Mouse (Mus musculus): ENCODE results near the gene Arid2.
A peak's percentile ranks its signal among the peaks of the same experiment; 100 is the strongest.
"Not testable (repeated sequence)": the region's sequence is repeated elsewhere in the genome, so short reads cannot be mapped to it uniquely, and the experiment has no call there.

Gene Arid2

GRCm38 (mm10) chr15:96286015-96286934 lies 1.0 kb upstream of the Arid2 start:
- peak; percentile 77 for DNase-seq (ENCODE audit: low spot score)

DNA sequence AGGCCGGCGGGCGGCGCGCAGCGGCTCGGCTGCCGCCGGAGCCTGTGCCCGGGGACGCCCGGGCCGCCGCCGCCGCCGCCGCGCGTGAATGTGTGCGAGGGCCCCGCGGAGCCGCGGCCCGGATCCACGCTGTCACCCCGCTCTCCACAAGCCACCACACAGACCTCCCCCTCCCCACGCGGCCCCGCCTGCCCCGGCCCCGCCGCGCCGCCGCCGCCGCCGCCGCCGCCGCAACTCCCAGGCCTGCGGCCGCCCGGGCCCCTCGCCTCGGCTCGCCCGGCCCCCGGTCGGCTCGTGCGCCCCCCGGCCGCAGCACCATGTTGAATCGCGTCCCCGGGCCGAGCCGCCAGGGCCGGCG lies 404 bp upstream of the Arid2 start:
- DNase-seq (ENCODE audit: low spot score), result no peak

DNA sequence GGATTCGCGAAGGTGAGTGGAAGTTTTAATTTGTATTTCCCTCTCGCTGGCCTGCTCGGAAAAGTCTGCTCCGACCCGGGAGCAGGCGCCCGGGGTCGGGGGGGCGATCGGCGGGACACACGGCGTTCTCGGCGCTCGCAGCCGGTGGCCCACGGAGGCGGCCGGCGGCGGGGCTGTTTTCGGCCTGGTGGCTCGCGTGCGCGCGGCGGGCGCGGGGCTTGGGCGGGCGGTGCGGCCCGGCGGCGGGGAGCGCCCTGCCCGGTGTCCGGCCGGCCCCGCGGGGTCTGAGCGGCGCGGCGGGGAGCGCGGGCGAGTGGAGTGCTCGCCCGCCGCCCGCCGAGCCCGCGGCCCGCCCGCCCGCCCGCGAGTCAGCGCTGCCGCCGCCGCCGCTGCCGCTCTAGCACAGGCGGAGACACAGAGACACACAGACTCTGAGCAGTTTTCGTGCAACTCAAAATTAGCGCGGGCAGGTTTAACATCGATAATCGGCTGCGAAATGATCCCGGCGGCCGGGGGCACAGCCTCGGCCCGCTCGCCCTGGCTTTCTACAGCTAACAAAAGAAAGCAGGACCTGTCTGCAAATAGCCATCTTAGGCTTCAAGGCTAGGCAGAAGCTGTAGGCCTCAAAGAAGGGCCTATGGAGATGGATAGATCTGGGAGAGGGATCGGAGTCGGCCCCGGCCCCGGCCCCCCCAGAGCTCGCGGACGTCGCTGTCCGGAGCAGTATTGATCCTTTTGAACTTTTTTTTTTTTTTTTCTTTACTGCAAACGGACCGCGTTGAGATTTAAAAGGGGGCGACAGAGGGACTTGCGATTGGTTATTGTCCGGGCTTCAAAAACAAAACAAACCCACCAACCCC lies 888 bp downstream of the Arid2 start:
- no peak for DNase-seq (ENCODE audit: low spot score)

DNA sequence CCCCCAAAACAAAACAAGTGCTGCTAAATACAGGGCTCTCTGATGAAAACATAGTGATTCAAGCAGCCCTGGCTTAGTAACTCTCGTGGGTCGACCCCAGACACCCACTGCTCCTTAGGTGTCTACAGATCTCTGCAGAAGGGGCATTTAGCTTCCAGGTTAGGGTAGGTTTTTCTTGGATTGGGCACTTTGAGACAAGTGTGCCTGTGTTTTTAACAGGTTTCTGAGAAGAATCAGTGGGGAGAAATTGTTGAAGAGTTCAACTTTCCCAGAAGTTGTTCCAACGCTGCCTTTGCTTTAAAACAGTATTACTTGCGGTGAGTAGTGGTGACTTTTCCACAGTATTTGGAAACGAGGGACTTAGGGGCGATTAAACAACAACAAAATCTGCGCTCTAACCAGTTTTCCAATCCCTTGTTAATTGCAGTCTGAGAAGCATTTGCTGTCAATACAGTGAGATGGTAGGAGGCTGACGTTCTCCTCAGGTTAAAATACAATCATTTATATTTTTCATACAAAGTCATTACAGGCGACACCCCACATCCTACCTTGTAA lies 1.6 kb downstream of the Arid2 start:
- no peak for DNase-seq (ENCODE audit: low spot score)

- no peak for DNase-seq (ENCODE audit: low spot score)
Measured at GRCm38 (mm10) chr15:96290001-96290400, 2.7 kb downstream of the Arid2 start.

DNA sequence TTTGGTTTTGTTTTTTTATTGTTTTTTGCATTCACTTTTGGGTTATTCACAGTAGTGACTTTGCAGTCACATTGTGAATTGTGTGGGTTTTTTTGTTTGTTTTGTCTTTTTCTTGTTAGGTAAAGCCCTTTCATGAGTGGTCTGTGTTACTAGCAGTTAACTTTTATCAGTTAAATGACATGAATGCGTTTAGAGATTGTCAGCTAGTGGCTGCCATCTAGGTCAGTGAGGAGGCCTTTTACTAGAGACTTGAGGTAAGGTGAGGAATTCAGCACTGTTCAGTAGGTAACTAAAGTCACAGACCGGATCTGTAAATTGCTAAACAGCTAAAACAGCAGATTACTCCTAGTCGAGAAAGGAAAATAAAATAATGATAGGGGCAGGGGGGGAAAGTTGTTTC lies 6.1 kb downstream of the Arid2 start:
- DNase-seq (ENCODE audit: low spot score), result no peak

GRCm38 (mm10) chr15:96297078-96297590 lies 9.8 kb downstream of the Arid2 start:
- no peak for DNase-seq (ENCODE audit: low spot score)

DNA sequence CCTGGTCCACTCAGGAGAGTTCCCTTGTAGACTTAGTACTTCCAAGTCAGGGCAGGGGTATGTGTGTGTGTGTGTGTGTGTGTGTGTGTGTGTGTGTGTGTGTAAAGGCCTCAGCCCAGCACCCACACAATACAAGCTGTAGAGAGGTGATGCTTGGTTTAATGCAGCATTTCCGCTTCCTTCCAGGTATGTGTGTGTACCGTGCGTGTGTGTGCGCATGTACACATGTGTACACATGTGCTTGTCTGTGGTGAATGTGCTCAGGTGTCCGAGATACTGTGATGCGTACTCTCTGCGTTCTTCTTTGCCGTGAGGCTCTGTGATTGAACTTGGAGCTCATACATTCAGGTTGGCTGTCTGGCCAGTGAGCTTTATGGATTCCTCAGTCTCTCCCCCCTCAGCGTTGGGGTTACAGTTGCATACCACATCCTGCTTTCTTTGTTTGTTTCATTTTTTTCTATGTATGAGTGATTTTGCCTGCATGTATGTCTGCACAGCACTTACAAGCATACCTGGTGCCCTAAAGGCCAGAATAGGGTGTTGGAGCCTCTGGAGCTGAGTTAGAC lies 10.4 kb downstream of the Arid2 start:
- no peak for DNase-seq (ENCODE audit: low spot score)

- no peak for DNase-seq (ENCODE audit: low spot score)
Measured at GRCm38 (mm10) chr15:96309310-96309709, 22.0 kb downstream of the Arid2 start.

DNA sequence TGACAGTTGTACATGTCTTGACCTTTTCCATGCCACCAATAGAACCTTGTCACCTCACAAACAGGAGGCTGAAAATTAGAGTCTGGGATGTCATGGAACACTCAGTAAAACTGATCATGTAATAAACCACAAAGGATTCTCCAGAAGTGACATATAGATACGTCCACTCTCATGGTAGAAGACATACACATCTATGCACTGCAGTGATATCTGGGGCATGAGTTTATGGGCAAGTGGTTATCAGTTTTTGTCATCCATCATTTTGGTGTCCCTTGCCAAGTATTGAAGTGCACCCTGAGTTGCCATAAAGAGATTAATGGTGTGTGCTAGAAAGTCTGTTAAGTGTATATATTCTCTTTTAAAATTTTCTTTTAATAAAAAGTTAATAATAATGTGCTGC lies 25.6 kb downstream of the Arid2 start:
- no peak for DNase-seq (ENCODE audit: low spot score)

DNA sequence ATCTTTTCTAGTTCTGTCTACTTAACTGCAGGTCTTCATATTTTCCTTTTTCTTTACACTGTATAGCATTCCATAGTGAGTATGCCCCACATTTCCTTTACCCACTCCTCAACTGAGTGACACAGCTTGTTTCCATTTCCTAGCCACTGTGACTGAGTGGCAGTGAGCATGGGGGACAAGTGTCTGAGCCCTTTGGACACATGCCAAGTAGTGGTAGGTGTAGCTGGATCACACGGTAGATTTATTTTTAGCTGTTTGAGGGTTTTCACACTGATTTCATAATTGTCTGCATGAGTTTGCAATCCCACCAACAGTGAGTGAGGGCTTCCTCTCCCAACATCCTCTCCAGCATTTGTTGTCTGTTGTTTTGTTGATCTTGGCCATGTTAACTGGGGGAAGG lies 28.3 kb downstream of the Arid2 start:
- no peak for DNase-seq (ENCODE audit: low spot score)

GRCm38 (mm10) chr15:96319335-96319734 lies 32.0 kb downstream of the Arid2 start:
- no peak for DNase-seq (ENCODE audit: low spot score)

DNA sequence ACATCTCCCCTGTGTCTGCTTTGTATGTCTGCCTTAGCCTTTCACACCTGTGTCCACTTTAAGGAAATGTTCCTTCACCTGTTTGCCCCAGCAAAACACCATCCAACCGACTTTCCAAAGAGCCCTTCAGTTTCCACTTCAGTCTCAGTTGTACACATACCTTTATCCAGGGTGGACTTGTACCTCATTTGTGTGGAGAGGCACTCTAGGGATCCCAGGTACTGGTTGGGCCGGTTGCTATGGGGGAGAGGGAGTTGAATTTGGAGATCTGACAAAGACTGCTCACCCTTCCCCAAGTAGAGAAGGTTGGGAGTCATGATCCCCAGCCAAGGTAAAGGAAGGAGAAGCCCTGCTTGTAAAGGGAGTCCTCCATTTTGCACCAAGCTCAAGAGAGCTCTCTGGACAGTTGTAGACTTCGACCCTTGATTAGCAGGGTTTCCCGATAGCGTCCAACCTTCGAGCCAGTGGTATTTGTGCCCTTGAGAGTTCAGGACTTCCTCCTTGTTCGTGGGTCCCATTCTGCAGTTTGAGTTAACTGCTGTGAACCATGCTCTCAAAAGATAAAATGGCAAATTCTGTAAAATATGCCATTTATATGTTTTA lies 38.5 kb downstream of the Arid2 start:
- no peak for DNase-seq (ENCODE audit: low spot score)

GRCm38 (mm10) chr15:96328722-96329121 lies 41.4 kb downstream of the Arid2 start:
- DNase-seq (ENCODE audit: low spot score), result not testable (repeated sequence)

GRCm38 (mm10) chr15:96330536-96330935 lies 43.2 kb downstream of the Arid2 start:
- DNase-seq (ENCODE audit: low spot score), result no peak

- no peak for DNase-seq (ENCODE audit: low spot score)
Measured at GRCm38 (mm10) chr15:96332468-96333213, 45.3 kb downstream of the Arid2 start.

- DNase-seq (ENCODE audit: low spot score), result no peak
Measured at GRCm38 (mm10) chr15:96333350-96333749, 46.0 kb downstream of the Arid2 start.

GRCm38 (mm10) chr15:96340924-96341323 lies 53.6 kb downstream of the Arid2 start:
- no peak for DNase-seq (ENCODE audit: low spot score)

GRCm38 (mm10) chr15:96342097-96342496 lies 54.8 kb downstream of the Arid2 start:
- no peak for DNase-seq (ENCODE audit: low spot score)

- DNase-seq (ENCODE audit: low spot score), result no peak
Measured at GRCm38 (mm10) chr15:96342871-96343270, 55.6 kb downstream of the Arid2 start.
